Mouse (Mus musculus) intestine, embryonic 16.5 days (tissue): ENCODE results near the gene Vopp1. TPM values are rescaled to one million over a fixed set of nuclear protein-coding genes. Genes with fewer than 3 reads are reported as not detected.
A peak's percentile ranks its signal among the peaks of the same experiment; 100 is the strongest.

Experiments
- ATAC-seq: fragments of 200-750 bp; cut with Nextera tagmentation; 2 replicates; pipeline ENCODE4 v1.8.0; 2017; ENCODE audit warnings: moderate TSS enrichment, moderate library complexity
- H3K27ac ChIP-seq: fragments of 300-500 bp; sonication (generic); 2 replicates; pipeline ENCODE4 v1.5.1; 2014; ENCODE audit warnings: mild to moderate bottlenecking, low read length
- H3K27me3 ChIP-seq: fragments of 300-500 bp; sonication (generic); replicated peaks from 2 replicates; pipeline ENCODE4 v1.6.1; 2014; ENCODE audit warnings: low read length, control low read depth, mixed read lengths; ENCODE audit not compliant: control insufficient read depth, insufficient read depth
- H3K36me3 ChIP-seq: fragments of 300-500 bp; sonication (generic); 2 replicates; pipeline ENCODE4 v1.6.1; 2014; ENCODE audit warnings: low read length, control low read depth; ENCODE audit not compliant: control insufficient read depth, insufficient read depth
- H3K4me1 ChIP-seq: fragments of 300-500 bp; sonication (generic); 2 replicates; pipeline ENCODE4 v1.6.1; 2014; ENCODE audit warnings: low read length, control low read depth, mixed read lengths; ENCODE audit not compliant: control insufficient read depth, insufficient read depth
- H3K4me2 ChIP-seq: fragments of 300-500 bp; sonication (generic); 2 replicates; pipeline ENCODE4 v1.6.1; 2014; ENCODE audit warnings: low read depth, low read length, control low read depth
- H3K4me3 ChIP-seq: fragments of 300-500 bp; sonication (generic); 2 replicates; pipeline ENCODE4 v1.5.1; 2014; ENCODE audit warnings: mild to moderate bottlenecking, low read length
- H3K9ac ChIP-seq: fragments of 300-500 bp; sonication (generic); 2 replicates; pipeline ENCODE4 v1.6.1; 2014; ENCODE audit warnings: low read depth, low read length
- H3K9me3 ChIP-seq: fragments of 300-500 bp; sonication (generic); 2 replicates; pipeline ENCODE4 v1.6.1; 2016; ENCODE audit warnings: low read length, control low read depth; ENCODE audit not compliant: control insufficient read depth
- WGBS: fragments of 180-500 bp; shearing (Covaris S2); extraction: QIAGEN DNeasy Blood & Tissue Kit; methylation state at CpG from one replicate; pipeline ENCODE4 v1.1.7; 2014; 5-methylcytosine and 5-hydroxymethylcytosine counted together
- polyA plus RNA-seq: library from polyadenylated mRNA; unstranded; fragments of >200 nt; fragmentation: Nextera tagmentation; extraction: Ambion mirVana; gene quantifications from 2 replicates; pipeline ENCODE4 v1.2.1, GENCODE M21; 2015

The Vopp1 gene
- polyA plus RNA-seq, 1 experiment from 2014 or later, result 24.9 TPM

GRCm38 (mm10) chr6:57787376-57787775 lies 37.6 kb downstream of the Vopp1 start:
- Histone ChIP-seq H3K4me1 (no peaks in the 10 kb centered on the region), H3K27me3 (no peaks in the 10 kb centered on the region), H3K4me2 (no peak overlapping the region), H3K36me3 (no peaks in the 10 kb centered on the region), H3K9me3 (no peaks in the 10 kb centered on the region), H3K4me3 (no peak overlapping the region), H3K27ac (no peak overlapping the region), H3K9ac (no peak overlapping the region)
- no peak for ATAC-seq
- 90% methylated on average over 6 of the region's 6 CpGs for WGBS

- no peaks in the 10 kb centered on the region for H3K36me3 ChIP-seq
- H3K4me1 ChIP-seq, result no peaks in the 10 kb centered on the region
- 93% methylated on average over 1 of the region's 1 CpGs for WGBS
These were observed 40.7 kb downstream of the Vopp1 start for GRCm38 (mm10) chr6:57784251-57784650.

GRCm38 (mm10) chr6:57782658-57783057 lies 42.3 kb downstream of the Vopp1 start:
- Histone ChIP-seq H3K4me3 (no peak overlapping the region), H3K9me3 (no peaks in the 10 kb centered on the region), H3K4me1 (no peaks in the 10 kb centered on the region), H3K27me3 (no peaks in the 10 kb centered on the region), H3K27ac (no peak overlapping the region), H3K4me2 (no peak overlapping the region), H3K36me3 (no peaks in the 10 kb centered on the region), H3K9ac (no peak overlapping the region)
- 94% methylated on average over 1 of the region's 1 CpGs for WGBS
- ATAC-seq, result no peak

More at GRCm38 (mm10) chr6:57784251-57784650, 40.7 kb downstream of the Vopp1 start:
- no peak overlapping the region for H3K27ac ChIP-seq
- no peaks in the 10 kb centered on the region for H3K27me3 ChIP-seq
- H3K9ac ChIP-seq, result no peak overlapping the region
- no peaks in the 10 kb centered on the region for H3K9me3 ChIP-seq
- H3K4me3 ChIP-seq, result no peak overlapping the region
- no peak overlapping the region for H3K4me2 ChIP-seq
- no peak for ATAC-seq

GRCm38 (mm10) chr6:57780359-57780758 lies 44.6 kb downstream of the Vopp1 start:
- Histone ChIP-seq H3K36me3 (no peaks in the 10 kb centered on the region), H3K27me3 (no peaks in the 10 kb centered on the region), H3K9ac (no peak overlapping the region), H3K4me2 (0 out of 2 replicates have a peak overlapping the region, but pooled peaks have one; percentile 18), H3K9me3 (no peaks in the 10 kb centered on the region), H3K27ac (no peak overlapping the region), H3K4me3 (no peak overlapping the region), H3K4me1 (no peaks in the 10 kb centered on the region)
- WGBS, result 71% methylated on average over 3 of the region's 3 CpGs
- ATAC-seq, result peak; percentile 98

GRCm38 (mm10) chr6:57773792-57774191 lies 51.2 kb downstream of the Vopp1 start:
- Histone ChIP-seq H3K4me2 (no peak overlapping the region), H3K36me3 (no peaks in the 10 kb centered on the region), H3K4me3 (no peak overlapping the region), H3K27me3 (no peaks in the 10 kb centered on the region), H3K9me3 (no peaks in the 10 kb centered on the region), H3K27ac (no peak overlapping the region), H3K4me1 (no peaks in the 10 kb centered on the region), H3K9ac (no peak overlapping the region)
- ATAC-seq, result no peak
- WGBS, result 93% methylated on average over 1 of the region's 1 CpGs

- no peak overlapping the region for H3K27ac ChIP-seq
- H3K36me3 ChIP-seq, result no peaks in the 10 kb centered on the region
- H3K9me3 ChIP-seq, result no peaks in the 10 kb centered on the region
- H3K4me2 ChIP-seq, result no peak overlapping the region
- no peak overlapping the region for H3K9ac ChIP-seq
- H3K4me3 ChIP-seq, result no peak overlapping the region
- H3K4me1 ChIP-seq, result no peaks in the 10 kb centered on the region
- H3K27me3 ChIP-seq, result no peaks in the 10 kb centered on the region
- ATAC-seq, result no peak
- WGBS, result 87% methylated on average over 1 of the region's 1 CpGs
These were observed 54.3 kb downstream of the Vopp1 start for GRCm38 (mm10) chr6:57770467-57771190.

- Histone ChIP-seq H3K27me3 (no peaks in the 10 kb centered on the region), H3K9me3 (no peaks in the 10 kb centered on the region), H3K27ac (no peak overlapping the region), H3K36me3 (no peaks in the 10 kb centered on the region), H3K4me2 (no peak overlapping the region), H3K4me3 (no peak overlapping the region), H3K9ac (no peak overlapping the region), H3K4me1 (no peaks in the 10 kb centered on the region)
- WGBS, result 62% methylated on average over 7 of the region's 7 CpGs
- ATAC-seq, result peak; percentile 47; the same call in 1 of the 2 replicates
These were observed 55.9 kb downstream of the Vopp1 start for GRCm38 (mm10) chr6:57768948-57769525.

- Histone ChIP-seq H3K27me3 (no peaks in the 10 kb centered on the region), H3K36me3 (no peaks in the 10 kb centered on the region), H3K4me1 (no peaks in the 10 kb centered on the region), H3K27ac (no peak overlapping the region), H3K9ac (no peak overlapping the region), H3K4me3 (no peak overlapping the region), H3K4me2 (no peak overlapping the region), H3K9me3 (no peaks in the 10 kb centered on the region)
- WGBS, result 47% methylated on average over 8 of the region's 8 CpGs
- peak; percentile 71 for ATAC-seq
These were observed 57.7 kb downstream of the Vopp1 start for GRCm38 (mm10) chr6:57767112-57767868.

GRCm38 (mm10) chr6:57766287-57766686 lies 58.7 kb downstream of the Vopp1 start:
- H3K27me3 ChIP-seq, result no peaks in the 10 kb centered on the region
- H3K4me2 ChIP-seq, result no peak overlapping the region
- no peak overlapping the region for H3K4me3 ChIP-seq
- 0 out of 2 replicates have a peak, but pooled peaks cover 3% of the 10 kb centered on the region for H3K36me3 ChIP-seq
- H3K27ac ChIP-seq, result no peak overlapping the region
- no peak overlapping the region for H3K9ac ChIP-seq
- H3K4me1 ChIP-seq, result no peaks in the 10 kb centered on the region
- peak; percentile 65 for ATAC-seq
- no peaks in the 10 kb centered on the region for H3K9me3 ChIP-seq
- WGBS, result 78% methylated on average over 1 of the region's 1 CpGs
